Mouse (Mus musculus): ENCODE data around the gene Scamp2. TPM values are rescaled to one million over a fixed set of nuclear protein-coding genes. Genes with fewer than 3 reads are reported as not detected.

The Scamp2 gene
- total RNA-seq (2023), result 100 to 1,000 TPM; 120 to 128 TPM

GRCm38 (mm10) chr9:57560861-57561710, at the start of gene Scamp2:
Gene Scamp2 (plus strand): TSS chr9:57560943.

GRCm38 (mm10) chr9:57521056-57521911, 39.5 kb upstream of the Scamp2 start, which contains the start of gene Cox5a:
Gene Cox5a (plus strand): TSS chr9:57521274.

GRCm38 (mm10) chr9:57537044-57537727, 23.6 kb upstream of the Scamp2 start, which contains the start of gene Fam219b:
Gene Fam219b (plus strand): TSS chr9:57537528.

GRCm38 (mm10) chr9:57552139-57552887, 8.4 kb upstream of the Scamp2 start, which contains the start of gene Mpi:
Gene Mpi (minus strand): TSS chr9:57552763.

GRCm38 (mm10) chr9:57589224-57590126, 28.7 kb downstream of the Scamp2 start, which contains the start of gene Ulk3:
Gene Ulk3 (plus strand): TSS chr9:57589452.

GRCm38 (mm10) chr9:57606139-57606851, 45.6 kb downstream of the Scamp2 start, which contains the start of gene Cplx3:
Gene Cplx3 (minus strand): TSS chr9:57606281.

GRCm38 (mm10) chr9:57620674-57621073, 59.9 kb downstream of the Scamp2 start, which contains the start of gene Lman1l:
Gene Lman1l (minus strand): TSS chr9:57620774.

Other genes with a start within 250 kb of the Scamp2 start
- 10 to 100 TPM; 27.3 to 27.8 TPM for gene Ppcdc, start 120.8 kb upstream of the Scamp2 start, total RNA-seq (2023)
- gene Scamp5, start 92.9 kb upstream of the Scamp2 start, total RNA-seq (2023), result under 1 TPM; 0.11 to 0.57 TPM
- not detected for gene Rpp25, start 56.9 kb upstream of the Scamp2 start, total RNA-seq (2023)
- gene Cox5a, start 39.7 kb upstream of the Scamp2 start, total RNA-seq (2023), result 100 to 1,000 TPM; 110 to 118 TPM
- gene Fam219b, start 23.4 kb upstream of the Scamp2 start, total RNA-seq (2023), result 1 to 10 TPM; 8.2 to 9.1 TPM
- gene Mpi, start 8.2 kb upstream of the Scamp2 start, total RNA-seq (2023), result 10 to 100 TPM; 10.6 to 11.7 TPM
- gene Ulk3, start 28.5 kb downstream of the Scamp2 start, total RNA-seq (2023), result 10 to 100 TPM; 31.1 to 32.8 TPM
- not detected for gene Cplx3, start 45.3 kb downstream of the Scamp2 start, total RNA-seq (2023)
- gene Lman1l, start 59.8 kb downstream of the Scamp2 start, total RNA-seq (2023), result not detected
- 100 to 1,000 TPM; 178 TPM for gene Csk, start 92.7 kb downstream of the Scamp2 start, total RNA-seq (2023)
- not detected for gene Cyp1a2, start 122.8 kb downstream of the Scamp2 start, total RNA-seq (2023)
- not detected for gene Cyp1a1, start 127.0 kb downstream of the Scamp2 start, total RNA-seq (2023)
- gene Edc3, start 147.6 kb downstream of the Scamp2 start, total RNA-seq (2023), result 10 to 100 TPM; 13.3 to 16.1 TPM
- gene Clk3, start 204.9 kb downstream of the Scamp2 start, total RNA-seq (2023), result 100 to 1,000 TPM; 130 to 131 TPM